Mouse (Mus musculus): Measurements from ENCODE around the gene Efcab5.
A peak's percentile ranks its signal among the peaks of the same experiment; 100 is the strongest.

GRCm38 (mm10) chr11:77100137-77100937, 88.4 kb downstream of the Efcab5 start:
- TF ChIP-seq CTCF (IDR thresholded peaks at IDR 0.05; ENCODE audit: low read depth, low read length) (peak; percentile 52), TAL1 (conservative IDR thresholded peaks at IDR 0.05; ENCODE audit: low read depth, low read length) (no peak), GATA1 (IDR thresholded peaks at IDR 0.05; ENCODE audit: borderline replicate concordance, low read length) (no peak)
